Mouse (Mus musculus): ENCODE measurements around the gene C4bp.

DNA sequence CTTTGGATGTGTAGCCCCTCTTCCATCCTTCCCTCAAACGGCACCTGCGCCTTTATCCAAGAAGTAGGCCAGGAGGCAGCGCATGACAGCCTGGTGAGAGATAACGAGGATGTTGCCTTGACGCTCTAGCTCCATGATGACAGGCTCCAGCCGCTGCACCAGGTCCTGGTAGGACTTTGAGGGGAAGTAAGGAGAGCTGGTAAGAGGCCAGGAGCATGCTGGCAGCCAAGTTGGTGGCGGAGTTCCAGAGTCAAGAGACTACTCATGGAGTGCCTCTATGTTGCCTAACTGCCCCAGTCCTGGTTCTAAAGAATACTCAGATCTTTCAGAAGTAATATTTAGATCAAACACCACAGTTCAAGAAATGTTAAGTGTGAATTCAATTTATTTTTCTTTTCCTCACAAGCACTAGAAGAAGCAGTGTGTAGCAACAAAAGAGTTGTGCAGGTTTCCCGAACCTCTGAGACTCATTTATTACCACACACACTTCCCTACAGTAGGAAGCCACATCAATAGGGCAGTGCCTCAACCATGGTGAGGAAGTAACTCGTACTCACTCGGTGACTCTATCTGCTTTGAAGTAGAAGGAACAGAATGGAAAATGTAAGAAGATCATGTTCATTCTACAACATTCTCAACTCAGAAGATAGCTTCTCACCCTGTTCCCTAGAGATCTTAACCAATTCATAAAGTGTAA lies 38.7 kb upstream of the C4bp start:
- no peak for TF ChIP-seq CTCF (IDR thresholded peaks at IDR 0.05; ENCODE audit: control insufficient read depth, insufficient read depth, low read length)
- no peak for TF ChIP-seq POLR2A (IDR thresholded peaks at IDR 0.05; ENCODE audit: borderline replicate concordance, control insufficient read depth, low read depth, low read length)

Measured in bone marrow, adult 2 months (tissue).